Mouse (Mus musculus) forebrain, embryonic 16.5 days (tissue): ENCODE data around the gene Atp9a. TPM values are rescaled to one million over a fixed set of nuclear protein-coding genes. Genes with fewer than 3 reads are reported as not detected.
A peak's percentile ranks its signal among the peaks of the same experiment; 100 is the strongest.

ENCODE experiments used
- ATAC-seq: fragments of 200-750 bp; cut with Nextera tagmentation; 2 replicates; pipeline ENCODE4 v1.8.0; 2017; ENCODE audit warnings: mild to moderate bottlenecking, moderate library complexity
- H3K27ac ChIP-seq: fragments of 300-500 bp; sonication (generic); 2 replicates; pipeline ENCODE4 v1.5.1; 2014; ENCODE audit warnings: low read length, control low read depth
- H3K27me3 ChIP-seq: fragments of 300-500 bp; sonication (generic); replicated peaks from 2 replicates; pipeline ENCODE4 v1.6.1; 2014; ENCODE audit warnings: low read length; ENCODE audit not compliant: control insufficient read depth, insufficient read depth
- H3K36me3 ChIP-seq: fragments of 300-500 bp; sonication (generic); 2 replicates; pipeline ENCODE4 v1.6.1; 2014; ENCODE audit not compliant: control insufficient read depth, insufficient read depth
- H3K4me1 ChIP-seq: fragments of 300-500 bp; sonication (generic); replicated peaks from 2 replicates; pipeline ENCODE4 v1.6.1; 2014; ENCODE audit warnings: low read length; ENCODE audit not compliant: control insufficient read depth, insufficient read depth
- H3K4me2 ChIP-seq: fragments of 300-500 bp; sonication (generic); 2 replicates; pipeline ENCODE4 v1.6.1; 2014; ENCODE audit warnings: mild to moderate bottlenecking, low read length, control low read depth
- H3K4me3 ChIP-seq: fragments of 300-500 bp; sonication (generic); replicated peaks from 2 replicates; pipeline ENCODE4 v1.5.1; 2014; ENCODE audit warnings: mild to moderate bottlenecking, low read length, control low read depth
- H3K9ac ChIP-seq: fragments of 300-500 bp; sonication (generic); replicated peaks from 2 replicates; pipeline ENCODE4 v1.6.1; 2014; ENCODE audit warnings: low read depth, low read length, control low read depth
- H3K9me3 ChIP-seq: fragments of 300-500 bp; sonication (generic); 2 replicates; pipeline ENCODE4 v1.6.1; 2016; ENCODE audit warnings: low read length; ENCODE audit not compliant: control insufficient read depth
- WGBS: fragments of 180-500 bp; shearing (Covaris S2); extraction: QIAGEN DNeasy Blood & Tissue Kit; methylation state at CpG from one replicate; pipeline ENCODE4 v1.1.7; 2014; 5-methylcytosine and 5-hydroxymethylcytosine counted together
- polyA plus RNA-seq: library from polyadenylated mRNA; unstranded; fragments of >200 nt; fragmentation: Nextera tagmentation; extraction: Ambion mirVana; gene quantifications from 2 replicates; pipeline ENCODE4 v1.2.1, GENCODE M21; 2015

The Atp9a gene
- polyA plus RNA-seq, 1 experiment from 2014 or later, result 60.4 TPM

DNA sequence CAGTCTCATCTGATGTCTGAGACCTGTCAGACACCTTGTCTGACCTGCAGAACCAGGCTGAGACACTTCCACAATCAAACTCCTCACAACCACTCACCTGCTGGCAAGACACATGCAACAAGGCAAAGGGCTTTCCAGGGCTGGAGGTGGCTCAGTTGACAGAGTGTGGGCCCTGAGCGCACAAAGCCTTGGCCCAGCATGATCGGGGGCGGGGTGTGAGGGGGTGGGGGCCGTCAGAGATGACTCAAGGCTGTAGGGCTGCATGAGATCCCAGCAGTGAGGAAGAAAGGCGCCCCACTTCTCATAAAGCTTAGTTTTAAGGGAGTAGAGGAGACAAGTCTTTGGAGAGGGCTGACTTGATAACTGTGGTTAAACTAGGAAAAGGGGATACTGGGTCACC is 78.5 kb downstream of the Atp9a start:
- Histone ChIP-seq H3K9me3 (no peaks in the 10 kb centered on the region), H3K27me3 (no peaks in the 10 kb centered on the region), H3K4me1 (no peaks in the 10 kb centered on the region), H3K9ac (no peak overlapping the region), H3K36me3 (peaks cover 16% of the 10 kb centered on the region), H3K27ac (no peak overlapping the region), H3K4me3 (no peak overlapping the region), H3K4me2 (no peak overlapping the region)
- 75% methylated on average over 5 of the region's 5 CpGs for WGBS
- no peak for ATAC-seq

DNA sequence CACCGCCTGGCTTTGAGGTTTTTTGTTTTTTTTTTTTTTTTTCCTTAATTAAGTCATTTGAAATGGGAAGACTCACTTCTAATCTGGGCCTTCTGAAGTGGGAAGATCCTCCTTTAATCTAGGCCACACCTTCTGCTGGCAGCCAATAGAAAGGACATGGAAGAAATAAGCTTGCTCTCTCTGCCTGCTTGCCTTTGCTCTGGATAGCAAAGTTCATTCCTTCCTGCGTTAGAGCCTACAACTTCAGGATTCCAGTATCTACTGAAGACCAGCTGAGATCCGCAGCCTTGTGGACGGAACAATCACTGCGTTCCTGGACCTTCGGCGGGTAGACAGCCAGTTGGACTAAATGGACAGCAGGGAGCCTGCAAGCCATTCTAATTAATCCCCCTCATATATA is 79.0 kb downstream of the Atp9a start:
- H3K4me3 ChIP-seq, result no peak overlapping the region
- H3K27me3 ChIP-seq, result no peaks in the 10 kb centered on the region
- H3K4me1 ChIP-seq, result no peaks in the 10 kb centered on the region
- no peaks in the 10 kb centered on the region for H3K9me3 ChIP-seq
- 78% methylated on average over 7 of the region's 7 CpGs for WGBS
- no peak overlapping the region for H3K4me2 ChIP-seq
- peaks cover 18% of the 10 kb centered on the region for H3K36me3 ChIP-seq
- H3K27ac ChIP-seq, result no peak overlapping the region
- ATAC-seq, result no peak
- H3K9ac ChIP-seq, result no peak overlapping the region

DNA sequence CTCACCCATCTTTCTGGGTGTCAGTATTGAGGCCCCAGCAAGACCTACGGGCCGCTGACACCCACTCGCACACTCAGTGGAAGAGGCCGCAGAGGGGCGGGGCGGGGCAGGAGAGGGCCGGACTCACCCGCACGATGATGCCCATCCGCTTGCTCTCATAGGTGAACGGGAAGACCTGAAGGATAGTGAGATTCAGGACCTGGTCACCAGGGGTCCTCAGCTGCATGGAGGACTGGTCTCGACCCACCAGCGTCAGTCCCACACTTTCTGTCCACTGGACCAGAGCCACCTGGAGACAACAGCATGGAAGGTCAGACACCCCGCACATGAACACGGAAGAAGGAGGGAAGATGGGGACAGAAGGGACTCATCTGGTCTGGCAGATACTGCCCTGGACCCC is 80.4 kb downstream of the Atp9a start:
- Histone ChIP-seq H3K36me3 (peaks cover 15% of the 10 kb centered on the region; the same call in 1 of the 2 replicates), H3K4me1 (no peaks in the 10 kb centered on the region), H3K27me3 (no peaks in the 10 kb centered on the region), H3K9ac (no peak overlapping the region), H3K4me3 (no peak overlapping the region), H3K9me3 (no peaks in the 10 kb centered on the region), H3K27ac (no peak overlapping the region), H3K4me2 (no peak overlapping the region)
- WGBS, result 75% methylated on average over 15 of the region's 15 CpGs
- ATAC-seq, result no peak

DNA sequence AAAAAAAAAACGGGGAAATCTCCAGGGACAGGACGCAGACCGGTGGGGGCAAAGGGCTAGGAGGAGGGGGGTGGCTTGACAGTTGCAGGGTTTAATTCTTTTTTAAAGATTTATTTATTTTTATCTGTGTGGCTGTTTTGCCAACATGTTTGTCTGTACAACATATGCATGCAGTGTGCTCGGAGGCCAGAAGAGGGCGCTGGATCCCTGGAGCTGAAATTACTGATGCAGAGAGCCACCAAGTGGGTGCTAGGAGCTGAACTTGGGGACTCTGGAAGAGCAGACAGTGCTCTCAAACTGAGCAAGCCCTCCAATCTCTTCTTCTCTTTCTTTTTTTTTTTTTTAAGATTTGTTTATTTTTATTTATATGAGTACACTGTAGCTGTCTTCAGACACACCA is 81.9 kb downstream of the Atp9a start:
- Histone ChIP-seq H3K36me3 (peaks cover 15% of the 10 kb centered on the region; the same call in 1 of the 2 replicates), H3K27ac (no peak overlapping the region), H3K9ac (no peak overlapping the region), H3K4me3 (no peak overlapping the region), H3K27me3 (no peaks in the 10 kb centered on the region), H3K4me1 (no peaks in the 10 kb centered on the region; the same call in 1 of the 2 replicates), H3K4me2 (no peak overlapping the region), H3K9me3 (no peaks in the 10 kb centered on the region)
- ATAC-seq, result no peak
- WGBS, result 59% methylated on average over 5 of the region's 5 CpGs

DNA sequence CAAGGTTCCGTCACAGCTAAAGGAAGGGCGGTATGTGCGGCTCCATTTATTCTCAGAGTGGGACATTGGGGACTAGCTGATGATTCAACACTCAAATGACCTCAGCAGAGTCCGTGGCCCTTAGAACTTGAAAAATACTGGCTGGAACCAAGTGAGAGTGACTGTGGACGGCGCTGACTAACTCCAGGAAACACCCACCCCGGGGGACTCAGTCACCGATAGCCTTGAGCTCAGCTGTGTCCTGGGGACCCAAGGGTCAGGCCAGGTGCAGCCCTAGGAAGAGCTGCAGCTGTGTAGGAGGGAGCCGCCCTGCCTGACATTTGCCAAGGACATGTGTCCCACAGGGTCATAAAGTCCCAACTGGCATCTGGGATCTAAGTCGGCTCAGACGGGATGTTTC is 83.7 kb downstream of the Atp9a start:
- Histone ChIP-seq H3K9ac (no peak overlapping the region), H3K4me2 (no peak overlapping the region), H3K9me3 (no peaks in the 10 kb centered on the region), H3K4me3 (no peak overlapping the region), H3K4me1 (no peaks in the 10 kb centered on the region; the same call in 1 of the 2 replicates), H3K27me3 (no peaks in the 10 kb centered on the region), H3K27ac (no peak overlapping the region), H3K36me3 (peaks cover 14% of the 10 kb centered on the region; the same call in 1 of the 2 replicates)
- ATAC-seq, result no peak
- 87% methylated on average over 11 of the region's 11 CpGs for WGBS

DNA sequence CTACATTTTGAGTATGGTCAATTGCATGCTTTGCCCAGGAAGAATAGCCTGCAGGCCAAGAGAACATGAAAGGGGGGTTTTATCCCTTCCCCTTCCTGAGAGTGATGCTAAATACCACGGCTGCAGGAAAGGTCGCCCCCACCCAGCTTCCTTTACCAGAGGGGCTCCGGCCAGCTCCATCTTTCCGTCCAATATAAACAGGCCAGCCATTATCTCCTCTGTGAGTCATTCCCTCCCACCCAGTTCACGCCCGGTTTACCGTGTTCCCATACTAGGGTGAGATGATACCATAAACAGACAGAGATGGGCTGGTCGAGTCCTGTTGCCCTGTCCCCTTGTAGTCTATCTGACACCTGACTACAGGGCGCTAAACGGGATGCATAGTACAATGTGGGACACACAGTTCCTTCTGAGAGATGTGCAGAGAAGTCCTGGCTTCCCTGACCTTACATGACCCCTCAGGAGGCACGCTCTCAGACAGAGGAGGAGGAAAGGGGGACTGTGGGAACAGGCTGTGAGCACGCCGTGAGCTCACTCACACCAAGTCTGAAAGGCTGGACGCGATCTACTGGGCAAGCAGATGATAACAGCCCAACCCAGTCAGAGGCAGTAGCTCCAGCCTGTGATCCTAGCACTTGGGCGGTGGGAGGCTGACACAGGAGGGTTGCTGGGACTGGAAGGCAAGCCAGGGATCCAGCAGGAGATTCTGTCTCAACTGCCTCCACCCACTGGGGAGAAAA is 85.5 kb downstream of the Atp9a start:
- no peak overlapping the region for H3K27ac ChIP-seq
- no peak overlapping the region for H3K4me2 ChIP-seq
- H3K9ac ChIP-seq, result no peak overlapping the region
- H3K4me1 ChIP-seq, result no peaks in the 10 kb centered on the region; the same call in 1 of the 2 replicates
- no peak for ATAC-seq
- H3K9me3 ChIP-seq, result no peaks in the 10 kb centered on the region
- H3K4me3 ChIP-seq, result no peak overlapping the region
- H3K36me3 ChIP-seq, result peaks cover 24% of the 10 kb centered on the region
- H3K27me3 ChIP-seq, result no peaks in the 10 kb centered on the region
- 85% methylated on average over 16 of the region's 16 CpGs for WGBS

DNA sequence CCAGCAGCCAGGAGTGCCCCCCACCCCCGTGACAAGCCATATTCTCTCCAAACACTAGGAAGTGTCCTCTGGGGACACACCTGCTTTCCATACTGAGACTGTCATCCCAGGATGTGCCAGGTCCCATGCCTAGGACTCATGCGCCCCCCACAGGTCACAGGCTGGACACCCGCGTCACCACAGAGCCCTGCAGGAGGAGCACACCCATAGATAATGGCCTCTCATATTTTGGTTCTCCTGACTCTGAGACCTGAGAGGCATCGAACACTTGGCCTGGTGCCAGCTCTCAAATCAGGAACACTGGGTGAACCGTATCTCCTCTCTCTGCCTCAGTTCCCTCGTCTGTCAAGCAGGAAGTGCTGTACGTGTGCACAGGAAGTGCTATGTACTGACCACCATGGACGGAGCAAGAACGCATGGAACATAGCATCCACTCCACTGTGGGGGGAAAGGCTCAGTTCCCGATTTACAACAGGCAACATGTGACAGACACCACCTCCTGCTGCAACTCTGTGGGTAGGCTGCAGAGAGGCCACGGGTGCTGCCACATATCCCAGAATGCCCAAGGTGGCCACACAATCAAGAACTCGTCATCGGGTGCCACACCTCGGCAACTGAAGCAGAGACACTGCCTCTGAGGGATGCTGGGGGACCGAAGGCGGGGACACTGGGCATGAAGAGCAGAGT is 87.1 kb downstream of the Atp9a start:
- Histone ChIP-seq H3K27me3 (no peaks in the 10 kb centered on the region), H3K4me1 (no peaks in the 10 kb centered on the region; the same call in 1 of the 2 replicates), H3K4me3 (no peak overlapping the region), H3K9me3 (no peaks in the 10 kb centered on the region), H3K36me3 (peaks cover 21% of the 10 kb centered on the region), H3K9ac (no peak overlapping the region), H3K27ac (no peak overlapping the region), H3K4me2 (no peak overlapping the region)
- ATAC-seq, result no peak
- 72% methylated on average over 17 of the region's 17 CpGs for WGBS

DNA sequence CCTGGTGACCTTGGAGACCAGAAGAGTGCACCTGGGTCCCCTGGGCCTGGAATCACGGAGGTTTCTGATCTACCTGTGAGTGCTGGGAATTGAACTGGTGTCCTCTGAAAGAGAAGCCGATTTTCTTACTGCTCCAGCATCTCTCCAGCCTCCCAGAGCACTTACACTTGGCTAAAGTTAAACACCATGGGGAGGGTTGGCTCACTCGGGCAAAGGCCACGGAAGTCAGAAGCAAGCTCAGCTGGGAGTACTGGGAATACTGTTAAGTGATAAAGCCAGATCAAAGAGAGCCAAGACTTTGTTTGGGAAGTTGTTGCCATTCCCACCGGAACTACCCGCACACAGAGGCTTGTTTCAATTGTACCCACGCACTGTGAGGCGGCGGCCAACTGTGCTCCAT is 87.7 kb downstream of the Atp9a start:
- H3K4me3 ChIP-seq, result no peak overlapping the region
- no peaks in the 10 kb centered on the region for H3K27me3 ChIP-seq
- no peak overlapping the region for H3K27ac ChIP-seq
- peaks cover 20% of the 10 kb centered on the region for H3K36me3 ChIP-seq
- WGBS, result 73% methylated on average over 9 of the region's 9 CpGs
- no peak overlapping the region for H3K9ac ChIP-seq
- H3K4me2 ChIP-seq, result no peak overlapping the region
- no peaks in the 10 kb centered on the region; the same call in 1 of the 2 replicates for H3K4me1 ChIP-seq
- no peak for ATAC-seq
- H3K9me3 ChIP-seq, result no peaks in the 10 kb centered on the region

DNA sequence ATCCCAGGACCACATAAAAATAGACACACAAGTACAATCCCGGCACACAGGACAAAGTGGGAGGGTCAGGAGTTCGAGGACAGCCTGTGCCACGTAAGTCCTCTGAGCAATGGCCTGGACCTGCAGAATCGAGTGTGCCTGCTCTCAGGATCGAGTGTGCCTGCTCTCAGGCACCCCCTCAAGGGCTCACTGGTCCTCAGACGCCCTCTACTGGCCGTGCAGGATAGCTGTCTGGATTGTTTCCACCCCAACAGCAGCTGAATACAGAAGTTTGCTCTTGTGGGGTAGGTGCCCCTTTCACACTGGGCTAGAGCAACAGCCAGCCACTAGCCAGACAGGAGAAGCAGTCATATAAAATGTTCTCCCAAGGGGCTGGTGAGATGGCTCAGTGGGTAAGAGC is 90.5 kb downstream of the Atp9a start:
- H3K27me3 ChIP-seq, result no peaks in the 10 kb centered on the region
- H3K27ac ChIP-seq, result no peak overlapping the region
- no peak overlapping the region for H3K4me3 ChIP-seq
- H3K36me3 ChIP-seq, result peaks cover 20% of the 10 kb centered on the region
- H3K9ac ChIP-seq, result no peak overlapping the region
- WGBS, result 41% methylated on average over 7 of the region's 7 CpGs
- no peaks in the 10 kb centered on the region; the same call in 1 of the 2 replicates for H3K4me1 ChIP-seq
- H3K9me3 ChIP-seq, result no peaks in the 10 kb centered on the region
- ATAC-seq, result 0 out of 2 replicates have a peak, but pooled peaks have one; percentile 31
- no peak overlapping the region for H3K4me2 ChIP-seq
